Mouse (Mus musculus) gonadal fat pad, adult 2 months (tissue): Measurements from ENCODE around the gene 4930544D05Rik. TPM values are rescaled to one million over a fixed set of nuclear protein-coding genes. Genes with fewer than 3 reads are reported as not detected.

Experiments
- DNase-seq: peaks from one replicate; pipeline ENCODE4 v3.0.0-alpha.2; 2012; ENCODE audit warnings: low read depth
- polyA plus RNA-seq: library from polyadenylated mRNA; depleted of rRNA; stranded (reverse); fragments of >200 nt; gene quantifications from 2 replicates; pipeline ENCODE4 v1.2.3, GENCODE M21; 2012

Gene 4930544D05Rik
- polyA plus RNA-seq, 1 experiment = 5.1 TPM

DNA sequence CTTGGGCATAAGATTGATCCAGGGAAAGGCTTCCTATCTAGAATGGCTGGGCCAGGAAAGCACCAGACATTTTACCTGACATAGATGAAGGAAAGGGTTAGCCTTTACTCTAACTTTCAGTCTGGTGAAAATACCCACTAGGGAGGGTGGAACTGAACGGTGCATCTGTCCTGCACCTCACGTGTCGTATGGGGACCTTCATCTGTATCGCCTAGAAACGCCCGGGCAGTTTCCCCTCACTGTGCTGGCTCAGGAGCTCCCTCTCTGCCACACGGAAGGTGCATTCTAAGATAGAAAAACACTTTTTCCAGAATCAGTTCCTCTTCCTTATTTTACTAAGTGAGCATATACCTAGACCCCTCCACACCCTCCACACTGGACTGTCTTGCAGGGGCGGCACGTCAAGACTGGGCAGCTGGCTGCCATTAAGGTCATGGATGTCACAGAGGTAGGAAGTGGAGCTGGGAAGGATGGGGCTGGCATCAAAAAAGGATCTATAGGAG lies 17.1 kb upstream of the 4930544D05Rik start:
- no peak for DNase-seq

DNA sequence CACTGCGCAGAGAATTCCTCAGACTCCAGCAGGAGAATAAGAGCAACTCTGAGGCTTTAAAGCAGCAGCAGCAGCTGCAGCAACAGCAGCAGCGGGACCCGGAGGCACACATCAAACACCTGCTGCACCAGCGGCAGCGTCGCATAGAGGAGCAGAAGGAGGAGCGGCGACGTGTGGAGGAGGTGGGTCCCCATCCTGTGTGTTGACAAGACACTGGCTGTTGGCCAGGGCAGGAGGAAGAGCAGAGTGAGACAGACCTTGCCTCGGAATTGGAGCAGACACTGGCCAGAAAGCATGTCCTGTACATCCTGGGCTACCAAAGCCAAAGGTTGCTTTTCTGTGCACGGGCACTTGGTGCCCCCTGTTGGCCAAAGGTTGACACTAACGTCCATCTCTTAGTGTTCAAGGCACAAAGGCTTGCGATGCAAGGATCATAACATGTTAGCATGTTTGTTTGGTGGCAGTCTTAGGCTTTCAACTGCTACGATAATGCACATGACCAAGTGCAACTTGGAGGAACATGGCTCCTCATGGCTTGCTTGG lies 10.6 kb upstream of the 4930544D05Rik start:
- DNase-seq = no peak

DNA sequence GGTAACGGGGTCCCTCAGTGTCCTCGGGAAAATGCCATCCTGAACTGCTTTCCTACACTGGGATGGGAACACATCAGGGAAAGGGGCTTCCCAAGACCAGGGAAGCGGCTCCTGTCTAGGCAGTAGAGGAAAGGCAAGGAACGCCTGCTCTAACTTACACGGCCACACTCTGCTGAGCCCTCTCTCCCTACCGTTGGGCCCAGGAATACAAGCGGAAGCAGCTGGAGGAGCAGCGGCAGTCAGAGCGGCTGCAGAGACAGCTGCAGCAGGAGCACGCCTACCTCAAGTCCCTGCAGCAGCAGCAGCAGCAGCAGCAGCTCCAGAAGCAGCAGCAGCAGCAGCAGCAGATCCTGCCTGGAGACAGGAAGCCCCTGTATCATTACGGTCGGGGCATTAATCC lies 8.9 kb upstream of the 4930544D05Rik start:
- no peak for DNase-seq

DNA sequence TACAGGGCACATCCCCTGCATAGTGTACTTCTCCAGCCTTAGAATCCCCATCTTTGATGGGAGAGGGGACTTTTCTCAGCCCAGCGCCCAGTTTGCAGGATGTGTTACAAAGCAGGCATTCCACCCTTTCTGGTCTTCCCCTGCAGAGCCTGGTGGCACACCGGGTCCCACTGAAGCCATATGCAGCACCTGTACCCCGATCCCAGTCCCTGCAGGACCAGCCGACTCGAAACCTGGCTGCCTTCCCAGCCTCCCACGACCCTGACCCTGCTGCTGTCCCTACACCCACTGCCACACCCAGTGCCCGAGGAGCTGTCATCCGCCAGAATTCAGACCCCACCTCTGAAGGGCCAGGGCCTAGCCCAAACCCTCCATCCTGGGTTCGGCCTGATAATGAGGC lies 8.0 kb upstream of the 4930544D05Rik start:
- DNase-seq = no peak

DNA sequence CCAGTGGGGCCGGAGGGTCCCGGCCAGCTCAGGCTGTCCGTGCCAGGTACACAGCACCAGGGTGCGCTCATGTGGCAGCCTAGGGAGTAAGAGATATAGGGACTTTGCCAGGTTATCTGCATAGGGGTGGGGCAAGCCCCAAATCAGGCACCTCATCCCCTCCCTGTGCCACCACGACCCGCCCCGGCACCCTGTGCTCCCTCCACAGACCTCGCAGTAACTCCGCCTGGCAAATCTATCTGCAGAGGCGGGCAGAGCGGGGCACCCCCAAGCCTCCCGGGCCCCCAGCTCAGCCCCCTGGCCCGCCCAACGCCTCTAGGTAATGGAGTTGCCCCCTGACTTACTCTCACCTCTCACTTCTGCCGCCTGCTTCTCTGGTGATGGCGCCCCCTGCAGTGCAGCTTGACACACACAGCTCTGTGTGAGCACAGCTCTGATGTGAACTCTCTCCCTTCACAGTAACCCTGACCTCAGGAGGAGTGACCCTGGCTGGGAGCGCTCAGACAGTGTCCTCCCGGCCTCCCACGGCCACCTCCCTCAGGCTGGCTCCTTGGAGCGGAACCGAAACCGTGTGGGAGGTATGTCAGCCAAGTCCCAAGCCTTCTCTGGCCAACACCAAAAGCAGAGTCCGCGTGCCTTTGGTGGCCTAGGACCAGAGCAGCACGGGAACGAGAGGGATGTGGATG lies 7.1 kb upstream of the 4930544D05Rik start:
- DNase-seq = no peak

DNA sequence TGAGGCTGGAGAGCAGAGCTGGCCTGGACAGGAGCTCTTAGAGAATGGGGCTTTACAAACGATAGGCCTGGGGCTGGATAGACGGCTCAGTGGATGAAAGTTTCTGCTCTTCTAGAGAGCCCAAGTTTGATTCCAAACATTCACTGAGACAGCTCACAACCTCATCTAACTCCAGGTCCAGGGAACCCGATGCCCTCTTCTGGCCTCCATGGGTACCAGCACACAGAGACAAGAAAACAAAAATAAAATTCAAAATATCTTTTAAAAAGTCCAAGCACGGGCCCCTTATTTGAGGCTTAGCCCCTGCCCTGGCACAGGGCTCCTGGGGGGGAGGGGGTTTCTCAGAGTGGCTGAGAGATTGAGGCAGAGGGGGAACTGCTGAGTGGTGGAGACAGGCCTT lies 4.9 kb upstream of the 4930544D05Rik start:
- DNase-seq = no peak

DNA sequence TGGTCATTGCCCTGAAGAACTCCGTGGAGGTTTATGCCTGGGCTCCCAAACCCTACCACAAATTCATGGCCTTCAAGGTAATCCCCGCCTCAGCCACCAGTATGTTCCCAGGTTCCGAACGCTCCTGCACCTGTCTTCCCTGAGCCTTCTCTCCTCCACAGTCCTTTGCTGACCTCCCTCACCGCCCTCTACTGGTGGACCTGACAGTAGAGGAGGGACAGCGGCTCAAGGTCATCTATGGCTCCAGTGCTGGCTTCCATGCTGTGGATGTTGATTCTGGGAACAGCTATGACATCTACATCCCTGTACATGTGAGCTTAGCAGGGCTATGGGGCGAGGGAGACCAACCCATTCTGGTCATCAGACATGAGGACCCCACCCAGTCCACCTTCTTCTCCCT lies 3.1 kb upstream of the 4930544D05Rik start:
- no peak for DNase-seq

DNA sequence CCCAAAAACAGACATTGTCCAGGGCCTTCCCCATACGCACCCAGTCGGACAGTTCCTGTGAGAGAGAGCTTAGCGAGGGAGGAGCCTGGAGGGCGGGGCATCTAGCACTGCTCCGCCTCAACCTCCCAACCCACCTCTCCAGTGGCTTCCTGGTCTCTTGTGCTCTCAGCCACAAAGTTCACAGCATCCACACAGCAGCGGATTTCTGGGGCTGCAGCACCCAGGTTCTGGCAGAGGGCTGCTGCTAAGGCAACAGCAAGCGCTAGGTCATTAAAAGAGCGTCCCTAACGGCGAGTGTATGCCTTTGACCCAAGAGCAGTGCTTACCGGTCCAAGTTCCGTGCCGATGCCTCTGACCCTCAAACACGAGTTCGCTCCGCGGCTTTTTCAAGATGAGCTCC lies 574 bp upstream of the 4930544D05Rik start:
- DNase-seq = no peak

DNA sequence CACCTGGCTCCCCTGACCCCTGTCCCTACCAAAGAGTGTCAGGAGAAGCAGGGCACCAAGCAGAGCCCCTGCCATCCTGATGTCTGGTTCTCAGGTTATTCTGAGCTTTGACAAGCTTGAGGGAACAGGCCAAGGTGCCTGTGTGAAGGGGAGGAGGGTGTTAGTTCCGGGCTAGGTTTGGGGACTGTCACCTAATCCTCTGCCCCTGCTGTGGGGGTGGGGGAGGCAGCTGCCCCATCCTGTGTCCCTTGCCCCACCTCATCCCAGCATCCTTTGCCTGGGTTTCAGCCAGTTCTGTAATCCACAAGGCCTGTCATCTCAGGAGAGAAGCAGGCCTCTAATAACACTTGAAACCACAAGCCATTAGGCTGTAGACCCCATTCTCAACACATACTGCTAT lies 3.5 kb downstream of the 4930544D05Rik start, which contains the start of gene Chrne:
Chrne (minus strand) TSS at position 116 of the 400 bp plus-strand sequence.
- no peak for DNase-seq

DNA sequence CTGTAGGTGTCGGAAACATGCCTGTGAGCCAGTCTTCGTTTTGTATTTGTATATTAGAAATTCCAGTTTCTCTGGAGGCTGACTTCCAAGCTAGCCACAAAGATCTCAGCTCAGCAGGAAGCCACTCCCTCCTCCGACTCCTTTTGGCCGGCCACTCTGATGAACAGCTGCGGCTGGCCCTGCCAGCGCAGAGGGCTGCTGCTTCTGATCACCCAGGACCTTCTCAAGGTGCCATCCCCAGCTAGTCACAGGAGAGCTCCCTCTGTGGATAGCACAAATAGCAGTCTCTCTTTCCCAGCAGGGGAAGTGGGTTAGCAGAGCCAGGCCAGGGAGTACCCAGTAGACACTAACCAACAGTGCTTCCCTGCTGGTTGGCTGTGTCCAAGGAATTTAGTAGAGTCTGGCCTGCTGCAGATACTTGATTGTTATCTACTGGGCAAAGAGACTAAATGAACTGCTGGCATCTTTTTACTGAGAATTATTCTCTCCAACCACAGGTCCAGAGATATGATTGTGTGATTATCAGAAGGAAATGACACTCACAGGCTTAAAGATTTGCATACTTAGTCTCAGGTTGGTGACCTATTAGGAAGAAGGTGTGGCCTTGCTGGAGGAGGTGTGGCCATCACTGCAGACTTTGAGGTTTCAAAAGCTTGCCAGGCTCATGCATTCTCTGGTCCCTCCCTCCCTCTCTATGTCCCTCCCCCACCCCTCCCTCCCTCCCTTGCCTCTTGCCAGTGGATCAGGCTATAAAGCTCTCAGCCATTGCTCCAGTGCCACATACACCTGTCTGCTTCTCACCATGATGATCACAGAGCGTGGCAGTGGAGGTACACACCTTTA lies 6.5 kb downstream of the 4930544D05Rik start:
- no peak for DNase-seq

DNA sequence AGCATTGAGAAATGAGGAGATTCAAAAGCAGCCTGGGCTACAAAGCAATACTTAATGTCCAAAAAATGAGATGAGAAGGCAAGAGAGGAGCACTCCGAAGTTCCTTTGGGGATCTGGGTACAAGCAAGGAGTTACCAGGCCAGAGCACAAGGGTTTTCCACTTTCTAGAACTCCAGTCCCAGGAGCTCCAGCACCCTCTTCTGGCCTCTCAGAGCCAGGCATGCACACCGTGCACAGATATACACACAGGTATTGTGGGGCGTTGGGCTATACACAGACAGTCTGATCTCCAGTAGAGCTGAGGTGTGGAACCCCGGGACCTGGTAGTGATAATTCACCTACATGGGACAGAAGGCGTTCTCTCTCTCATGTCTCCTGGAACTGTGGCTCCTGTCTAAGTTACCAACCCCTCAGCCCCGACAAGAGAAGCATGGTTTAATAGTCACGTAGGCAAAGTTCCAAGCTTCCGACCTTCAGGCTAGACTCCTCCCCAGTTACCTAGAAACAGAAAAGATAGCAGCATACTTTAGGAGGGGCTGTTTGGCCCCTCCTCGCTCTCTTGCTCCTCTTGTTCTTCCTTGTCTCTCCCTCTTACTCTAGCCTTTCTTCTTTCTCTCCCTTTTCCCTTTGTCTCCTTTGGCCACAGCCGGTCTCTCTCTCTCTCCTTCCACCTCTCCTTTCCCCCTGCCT lies 7.5 kb downstream of the 4930544D05Rik start:
- DNase-seq = no peak

DNA sequence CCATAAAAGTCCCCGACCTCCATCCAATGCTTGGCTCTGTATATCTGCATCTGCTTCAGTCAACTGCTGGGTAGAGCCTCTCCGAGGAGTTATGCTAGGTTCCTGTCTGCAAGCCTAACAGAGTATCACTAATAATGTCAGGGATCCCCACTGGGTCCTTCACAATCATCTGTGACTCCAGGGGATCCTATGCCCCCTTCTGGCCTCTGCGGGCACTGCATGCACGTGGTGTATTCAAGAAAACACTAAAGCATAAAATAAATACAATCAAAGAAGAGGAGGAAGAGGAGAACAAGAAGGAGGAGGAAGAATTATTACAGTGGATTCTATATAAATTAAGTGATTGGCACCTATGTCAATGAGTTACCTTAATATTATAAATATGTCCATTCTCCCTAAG lies 9.8 kb downstream of the 4930544D05Rik start:
- DNase-seq = no peak

DNA sequence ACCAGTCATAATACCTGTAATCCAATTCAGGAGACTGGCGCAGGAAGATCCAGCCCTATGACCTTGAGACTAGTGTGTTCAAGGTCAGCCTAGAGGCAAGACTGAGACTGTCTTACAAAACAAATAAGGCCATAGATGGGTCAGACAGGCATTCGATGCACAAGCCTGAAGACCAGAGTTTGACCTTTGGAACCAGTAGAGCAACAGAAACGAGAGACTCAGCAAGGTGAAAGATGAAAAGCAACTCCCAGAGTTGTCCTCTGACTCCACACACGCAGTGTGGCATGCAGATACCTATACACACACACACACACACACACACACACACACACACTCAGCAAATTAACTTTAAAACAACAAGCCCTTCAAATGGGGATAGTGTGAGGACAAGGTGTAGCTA lies 11.2 kb downstream of the 4930544D05Rik start:
- no peak for DNase-seq

DNA sequence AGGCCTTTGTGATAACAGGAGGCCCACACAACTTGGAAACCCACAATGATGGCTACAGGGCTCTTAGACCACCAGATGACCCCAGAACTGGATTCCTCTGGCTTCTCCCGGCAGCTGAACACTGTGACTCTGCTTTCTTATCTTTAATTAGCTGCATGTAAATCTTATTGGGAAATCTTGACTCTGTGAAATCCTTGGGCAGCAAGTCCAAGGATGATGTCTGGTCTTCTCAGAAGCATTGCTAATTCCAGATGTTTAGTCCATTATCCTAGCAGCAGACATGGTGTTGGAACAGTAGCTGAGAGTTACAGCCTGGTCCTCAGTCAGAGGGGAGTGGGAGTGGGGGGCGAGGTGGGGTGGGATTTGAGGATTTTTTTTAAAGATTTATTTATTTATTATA lies 12.8 kb downstream of the 4930544D05Rik start:
- no peak for DNase-seq

DNA sequence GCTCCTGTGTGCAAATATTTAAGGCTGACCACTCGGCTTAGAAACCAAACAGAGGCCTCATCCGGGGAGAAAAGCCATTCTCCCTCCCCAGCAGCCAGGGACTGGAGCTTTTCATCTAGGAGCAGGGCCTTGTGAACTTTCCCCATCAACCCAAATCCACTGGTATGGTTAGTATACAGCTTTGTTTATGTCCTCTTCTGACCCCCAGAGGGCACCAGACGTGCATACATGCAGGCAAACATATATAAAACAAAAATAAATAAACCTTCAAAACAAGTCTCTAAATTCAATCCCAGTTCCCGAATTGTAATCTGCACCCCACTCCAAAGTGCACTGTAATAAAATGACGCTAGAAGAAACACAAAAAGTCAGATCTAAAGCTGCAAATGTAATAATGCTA lies 13.9 kb downstream of the 4930544D05Rik start:
- no peak for DNase-seq

DNA sequence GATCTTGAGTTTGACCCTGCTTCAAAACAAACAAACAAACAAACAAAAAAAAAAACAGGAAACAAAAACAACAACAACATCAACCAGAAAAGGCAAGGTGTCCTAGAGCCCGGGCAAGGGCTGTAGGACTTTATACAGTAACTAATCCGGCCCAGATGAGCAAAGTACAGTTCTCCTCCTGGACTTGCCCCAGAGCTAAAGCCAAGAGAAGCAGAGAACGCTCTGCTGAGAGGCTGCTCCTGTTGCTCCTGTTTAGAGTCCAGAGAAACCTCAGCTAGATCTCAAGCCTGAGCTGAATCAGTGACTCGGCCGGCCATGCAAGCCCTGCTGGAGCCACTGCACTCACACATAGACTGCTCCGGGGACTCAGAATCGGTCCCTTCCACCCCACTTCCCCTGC lies 14.5 kb downstream of the 4930544D05Rik start:
- no peak for DNase-seq

DNA sequence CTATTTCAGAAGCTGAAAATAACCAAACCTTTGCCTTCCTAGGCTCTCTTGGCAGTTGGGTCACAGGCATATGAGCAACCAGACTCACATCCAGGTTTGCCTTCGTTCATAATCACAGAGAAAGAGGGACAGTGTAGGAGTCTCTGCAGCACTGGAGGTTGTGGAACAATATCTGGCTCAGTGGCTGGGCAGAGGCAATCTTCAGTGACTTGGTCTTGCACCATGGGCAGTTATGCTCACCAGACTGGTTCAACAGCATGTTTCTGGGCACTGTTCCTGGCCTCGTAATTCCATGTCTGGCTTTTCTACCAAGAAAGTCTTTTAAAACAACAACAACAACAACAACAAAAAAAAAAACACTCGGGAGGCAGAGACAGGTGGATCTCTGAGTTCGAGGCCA lies 20.0 kb downstream of the 4930544D05Rik start:
- DNase-seq = no peak

DNA sequence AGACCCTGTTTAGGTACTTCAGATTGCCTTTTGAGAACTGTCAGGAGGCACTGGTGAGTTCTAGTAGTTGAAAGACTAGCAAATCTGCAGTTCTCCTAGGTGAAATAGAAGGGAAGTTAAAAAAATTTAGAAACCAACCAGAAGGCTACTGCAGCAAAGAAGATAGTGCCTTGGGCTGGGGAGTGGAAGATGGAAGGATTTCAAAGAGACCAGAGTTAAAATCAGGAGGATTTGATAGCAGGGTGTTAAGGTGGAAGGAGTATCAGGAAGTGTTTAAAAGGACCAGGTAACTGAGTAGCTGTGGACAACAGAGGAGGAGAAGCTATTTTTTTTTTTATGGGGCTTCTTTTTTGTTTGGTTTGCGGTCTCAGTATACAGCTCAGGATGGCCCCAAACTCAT lies 22.1 kb downstream of the 4930544D05Rik start:
- no peak for DNase-seq

DNA sequence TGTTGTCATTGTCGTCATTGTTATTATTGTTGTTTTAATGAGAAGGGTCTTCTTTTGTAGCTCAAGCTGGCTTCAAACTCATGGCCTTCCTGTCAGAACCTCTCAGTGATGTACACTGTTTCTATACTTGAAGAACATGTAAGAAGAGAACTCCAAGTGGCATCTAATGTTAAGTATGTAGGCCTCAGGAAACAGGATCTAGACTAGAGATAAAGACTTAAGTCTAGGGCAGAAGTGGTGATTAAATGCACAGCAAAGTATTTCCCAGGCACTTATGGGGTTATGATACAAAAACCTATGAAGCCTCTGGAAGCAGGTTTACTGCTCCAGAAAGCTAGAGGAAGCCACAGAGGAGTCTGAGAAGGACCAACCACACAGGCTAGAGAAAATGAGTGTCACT lies 22.6 kb downstream of the 4930544D05Rik start:
- no peak for DNase-seq

DNA sequence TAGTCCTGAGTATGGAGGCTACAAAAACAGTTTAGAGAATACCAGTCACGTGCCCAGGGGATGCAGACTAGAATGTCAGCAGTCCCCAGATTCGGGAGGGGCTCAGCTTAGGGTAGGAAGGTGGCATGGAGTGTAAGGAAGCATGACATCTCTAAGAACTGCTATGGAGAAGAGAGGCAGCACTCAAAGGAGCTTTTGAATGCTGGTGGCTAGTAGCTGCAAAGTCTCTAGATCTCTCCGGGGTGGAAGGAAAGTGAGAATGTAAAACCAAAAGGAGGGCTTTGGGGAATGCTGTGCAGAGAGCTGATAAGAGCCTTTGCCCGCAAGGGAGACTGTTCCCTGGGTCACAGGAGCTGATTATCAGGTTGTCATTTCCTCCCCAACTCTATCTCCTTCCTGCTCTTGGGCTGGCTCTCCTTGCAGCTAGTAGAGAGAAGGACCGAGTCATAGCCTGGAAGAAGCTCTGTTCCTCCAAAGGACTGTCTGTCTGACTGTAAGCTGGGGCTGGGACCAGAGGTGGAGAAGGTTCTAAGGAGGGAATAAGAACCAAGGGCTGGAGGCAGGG lies 23.1 kb downstream of the 4930544D05Rik start, which contains the start of gene Gp1ba:
Gp1ba (plus strand) TSS at position 409 of the 565 bp plus-strand sequence.
- no peak for DNase-seq

DNA sequence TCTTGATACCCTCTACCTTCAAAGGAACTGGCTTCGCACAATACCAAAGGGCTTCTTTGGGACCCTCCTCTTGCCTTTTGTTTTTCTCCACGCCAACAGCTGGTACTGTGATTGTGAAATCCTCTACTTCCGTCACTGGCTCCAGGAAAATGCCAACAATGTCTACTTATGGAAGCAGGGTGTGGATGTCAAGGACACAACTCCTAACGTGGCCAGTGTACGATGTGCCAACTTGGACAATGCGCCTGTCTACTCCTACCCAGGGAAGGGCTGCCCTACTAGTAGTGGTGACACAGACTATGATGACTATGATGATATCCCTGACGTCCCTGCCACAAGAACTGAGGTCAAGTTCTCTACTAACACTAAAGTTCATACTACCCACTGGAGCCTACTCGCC lies 24.3 kb downstream of the 4930544D05Rik start:
- no peak for DNase-seq

DNA sequence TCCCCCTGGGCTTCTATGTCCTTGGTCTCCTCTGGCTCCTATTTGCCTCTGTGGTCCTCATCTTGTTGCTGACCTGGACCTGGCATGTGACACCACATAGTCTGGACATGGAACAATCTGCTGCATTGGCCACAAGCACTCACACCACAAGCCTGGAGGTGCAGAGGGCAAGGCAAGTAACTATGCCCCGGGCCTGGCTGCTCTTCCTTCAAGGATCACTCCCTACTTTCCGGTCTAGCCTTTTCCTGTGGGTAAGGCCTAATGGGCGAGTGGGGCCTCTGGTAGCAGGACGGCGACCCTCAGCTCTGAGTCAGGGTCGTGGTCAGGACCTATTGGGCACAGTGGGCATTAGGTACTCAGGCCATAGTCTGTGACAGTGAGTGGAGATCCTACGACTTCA lies 25.6 kb downstream of the 4930544D05Rik start:
- DNase-seq = no peak
